Mouse (Mus musculus) Patski (cell line): ENCODE data around the gene Scrt2. TPM values are rescaled to one million over a fixed set of nuclear protein-coding genes. Genes with fewer than 3 reads are reported as not detected.

ENCODE experiments used
- ATAC-seq: fragments of 100-300 bp; one replicate; pipeline ENCODE4 v1.8.0; 2021
- CTCF ChIA-PET: fragments of 350-600 bp; sonication (Branson Sonifier 250); formaldehyde crosslinking; loops from one replicate; lab custom pipeline; 2022; ENCODE audit warnings: inconsistent platforms; lab: Charles Lee
- POLR2A ChIA-PET: fragments of 350-600 bp; sonication (Branson Sonifier 250); formaldehyde crosslinking; loops from one replicate; lab custom pipeline; 2022; ENCODE audit warnings: antibody characterized with exemption, inconsistent platforms; lab: Charles Lee
- DNase-seq: peaks from one replicate; pipeline ENCODE4 v3.0.0-alpha.2; 2011; ENCODE audit warnings: low read depth, low spot score
- H3K27me3 ChIP-seq: fragments of 371-371 bp; one replicate; pipeline ENCODE4 v1.5.1; 2021
- CTCF ChIP-seq: fragments of 100-300 bp; IDR thresholded peaks from one replicate; pipeline ENCODE4 v1.5.1; 2021
- in situ Hi-C: fragments of 300-500 bp; cut with MboI; formaldehyde crosslinking; loops from 3 replicates; pipeline ENCODE4 v1.11.1; 2018; ENCODE audit warnings: low pct_unique_long_range_greater_than_20kb, mixed read lengths
- polyA plus RNA-seq: library from polyadenylated mRNA; unstranded; gene quantifications from one replicate; pipeline ENCODE4 v1.2.3, GENCODE M21; 2021

The Scrt2 gene
- polyA plus RNA-seq, 1 experiment from 2014 or later: not detected

GRCm38 (mm10) chr2:152119228-152119865 is 38.0 kb downstream of the Scrt2 start:
- ATAC-seq (no peak), DNase-seq (no peak)
- POLR2A ChIA-PET: no interaction called here
- CTCF ChIA-PET: no interaction called here
- H3K27me3 ChIP-seq: peaks cover 35% of the 10 kb centered on the region
- in situ Hi-C loops: loop anchor here (5.0 kb wide), 1 partner anchor 78 kb away; no protein-coding TSS in a partner anchor
- TF ChIP-seq CTCF: no peak

GRCm38 (mm10) chr2:152122896-152123295 is 41.6 kb downstream of the Scrt2 start:
- ATAC-seq: no peak
- in situ Hi-C loops: no loop called here
- POLR2A ChIA-PET: no interaction called here
- no peak for DNase-seq
- TF ChIP-seq CTCF: no peak
- peaks cover 39% of the 10 kb centered on the region for H3K27me3 ChIP-seq
- CTCF ChIA-PET: no interaction called here

GRCm38 (mm10) chr2:152128597-152128996 is 47.3 kb downstream of the Scrt2 start:
- H3K27me3 ChIP-seq: peaks cover 32% of the 10 kb centered on the region
- POLR2A ChIA-PET: no interaction called here
- in situ Hi-C loops: no loop called here
- no peak for TF ChIP-seq CTCF
- ATAC-seq (no peak), DNase-seq (no peak)
- CTCF ChIA-PET: interaction anchor here (1.3 kb wide), 1 partner anchor 17 kb away, joined by 3 read pairs; no protein-coding TSS in a partner anchor

- peaks cover 28% of the 10 kb centered on the region for H3K27me3 ChIP-seq
- CTCF ChIA-PET: no interaction called here
- in situ Hi-C loops: no loop called here
- DNase-seq (no peak), ATAC-seq (no peak)
- POLR2A ChIA-PET: no interaction called here
- TF ChIP-seq CTCF: no peak
Observed at GRCm38 (mm10) chr2:152129778-152130177, 48.4 kb downstream of the Scrt2 start.

- DNase-seq (no peak), ATAC-seq (no peak)
- TF ChIP-seq CTCF: no peak
- H3K27me3 ChIP-seq: peaks cover 25% of the 10 kb centered on the region
- ChIA-PET CTCF (no interaction called here), POLR2A (no interaction called here)
- in situ Hi-C loops: no loop called here
Observed at GRCm38 (mm10) chr2:152132016-152132415, 50.7 kb downstream of the Scrt2 start.

- in situ Hi-C loops: no loop called here
- ChIA-PET POLR2A (no interaction called here), CTCF (no interaction called here)
- DNase-seq (no peak), ATAC-seq (no peak)
- peaks cover 25% of the 10 kb centered on the region for H3K27me3 ChIP-seq
- no peak for TF ChIP-seq CTCF
Observed at GRCm38 (mm10) chr2:152132691-152133090, 51.4 kb downstream of the Scrt2 start.

GRCm38 (mm10) chr2:152139191-152139987 is 58.1 kb downstream of the Scrt2 start:
- ChIA-PET CTCF (no interaction called here), POLR2A (no interaction called here)
- peaks cover 19% of the 10 kb centered on the region for H3K27me3 ChIP-seq
- in situ Hi-C loops: no loop called here
- ATAC-seq: no peak
- no peak for DNase-seq
- TF ChIP-seq CTCF: no peak

GRCm38 (mm10) chr2:152140941-152141340 is 59.6 kb downstream of the Scrt2 start:
- CTCF ChIA-PET: no interaction called here
- ATAC-seq: no peak
- H3K27me3 ChIP-seq: peaks cover 32% of the 10 kb centered on the region
- TF ChIP-seq CTCF: no peak
- in situ Hi-C loops: no loop called here
- no peak for DNase-seq
- POLR2A ChIA-PET: no interaction called here

- no peak for DNase-seq
- no peak for TF ChIP-seq CTCF
- in situ Hi-C loops: no loop called here
- ChIA-PET POLR2A (no interaction called here), CTCF (no interaction called here)
- peaks cover 32% of the 10 kb centered on the region for H3K27me3 ChIP-seq
- no peak for ATAC-seq
Observed at GRCm38 (mm10) chr2:152141491-152141890, 60.2 kb downstream of the Scrt2 start.

GRCm38 (mm10) chr2:152142046-152142445 is 60.7 kb downstream of the Scrt2 start:
- DNase-seq (no peak), ATAC-seq (no peak)
- no peak for TF ChIP-seq CTCF
- peaks cover 32% of the 10 kb centered on the region for H3K27me3 ChIP-seq
- in situ Hi-C loops: no loop called here
- CTCF ChIA-PET: no interaction called here
- POLR2A ChIA-PET: no interaction called here

GRCm38 (mm10) chr2:152142571-152142970 is 61.2 kb downstream of the Scrt2 start:
- H3K27me3 ChIP-seq: peaks cover 32% of the 10 kb centered on the region
- POLR2A ChIA-PET: no interaction called here
- ATAC-seq (no peak), DNase-seq (no peak)
- no peak for TF ChIP-seq CTCF
- in situ Hi-C loops: no loop called here
- CTCF ChIA-PET: no interaction called here
